Mouse (Mus musculus) neural tube, embryonic 11.5 days (tissue): ENCODE data around the gene Tubgcp6. TPM values are rescaled to one million over a fixed set of nuclear protein-coding genes. Genes with fewer than 3 reads are reported as not detected.

Experiments
- ATAC-seq: fragments of 200-750 bp; cut with Nextera tagmentation; 2 replicates; pipeline ENCODE4 v1.8.0; 2017; ENCODE audit warnings: moderate number of reproducible peaks, mild to moderate bottlenecking, moderate TSS enrichment, moderate library complexity; ENCODE audit not compliant: insufficient read depth, low FRiP score, low TSS enrichment
- DNase-seq: peaks from one replicate; pipeline ENCODE4 v3.0.0-alpha.2; 2015; ENCODE audit warnings: low spot score
- H3K27ac ChIP-seq: fragments of 300-500 bp; sonication (generic); 2 replicates; pipeline ENCODE4 v1.5.1; 2014; ENCODE audit warnings: low read depth, mild to moderate bottlenecking, low read length
- H3K27me3 ChIP-seq: fragments of 300-500 bp; sonication (generic); 2 replicates; pipeline ENCODE4 v1.6.1; 2014; ENCODE audit warnings: mild to moderate bottlenecking, low read length, mixed read lengths; ENCODE audit not compliant: control insufficient read depth, insufficient read depth
- H3K36me3 ChIP-seq: fragments of 300-500 bp; sonication (generic); 2 replicates; pipeline ENCODE4 v1.6.1; 2014; ENCODE audit warnings: mild to moderate bottlenecking, low read length, moderate library complexity, mixed read lengths; ENCODE audit not compliant: control insufficient read depth, insufficient read depth
- H3K4me1 ChIP-seq: fragments of 300-500 bp; sonication (generic); 2 replicates; pipeline ENCODE4 v1.6.1; 2014; ENCODE audit warnings: low read length, mixed read lengths; ENCODE audit not compliant: control insufficient read depth, insufficient read depth
- H3K4me2 ChIP-seq: fragments of 300-500 bp; sonication (generic); 2 replicates; pipeline ENCODE4 v1.6.1; 2014; ENCODE audit warnings: low read depth, mild to moderate bottlenecking, moderate library complexity
- H3K4me3 ChIP-seq: fragments of 300-500 bp; sonication (generic); 2 replicates; pipeline ENCODE4 v1.5.1; 2014; ENCODE audit warnings: low read depth, low read length
- H3K9ac ChIP-seq: fragments of 300-500 bp; sonication (generic); 2 replicates; pipeline ENCODE4 v1.6.1; 2014; ENCODE audit warnings: mild to moderate bottlenecking, low read length
- H3K9me3 ChIP-seq: fragments of 300-500 bp; sonication (generic); 2 replicates; pipeline ENCODE4 v1.6.1; 2016; ENCODE audit warnings: low read length; ENCODE audit not compliant: control insufficient read depth
- WGBS: fragments of 180-500 bp; shearing (Covaris S2); extraction: QIAGEN DNeasy Blood & Tissue Kit; methylation state at CpG from one replicate; pipeline ENCODE4 v1.1.7; 2014; 5-methylcytosine and 5-hydroxymethylcytosine counted together
- polyA plus RNA-seq: library from polyadenylated mRNA; unstranded; fragments of >200 nt; fragmentation: Nextera tagmentation; extraction: Ambion mirVana; gene quantifications from 2 replicates; pipeline ENCODE4 v1.2.1, GENCODE M21; 2014

Tubgcp6 gene
- polyA plus RNA-seq, 1 experiment from 2014 or later, result 21.1 TPM

- DNase-seq (no peak), ATAC-seq (no peak)
- no peak overlapping the region for H3K4me3 ChIP-seq
- 94% methylated on average over 16 of the region's 16 CpGs for WGBS
- peaks cover 47% of the 10 kb centered on the region for H3K36me3 ChIP-seq
- no peak overlapping the region for H3K27ac ChIP-seq
- no peak overlapping the region for H3K4me2 ChIP-seq
- H3K9me3 ChIP-seq, result no peaks in the 10 kb centered on the region
- no peaks in the 10 kb centered on the region for H3K4me1 ChIP-seq
- H3K9ac ChIP-seq, result no peak overlapping the region
- no peaks in the 10 kb centered on the region for H3K27me3 ChIP-seq
Observed at GRCm38 (mm10) chr15:89158516-89158915, 35.6 kb upstream of the Tubgcp6 start.

- 72% methylated on average over 7 of the region's 7 CpGs for WGBS
- no peak overlapping the region for H3K27ac ChIP-seq
- H3K27me3 ChIP-seq, result no peaks in the 10 kb centered on the region
- no peaks in the 10 kb centered on the region for H3K9me3 ChIP-seq
- DNase-seq (peak; percentile 81), ATAC-seq (peak; percentile 28; the same call in 1 of the 2 replicates)
- no peak overlapping the region for H3K4me2 ChIP-seq
- H3K36me3 ChIP-seq, result peaks cover 47% of the 10 kb centered on the region
- H3K9ac ChIP-seq, result no peak overlapping the region
- no peak overlapping the region for H3K4me3 ChIP-seq
- H3K4me1 ChIP-seq, result no peaks in the 10 kb centered on the region
Observed at GRCm38 (mm10) chr15:89157954-89158353, 35.0 kb upstream of the Tubgcp6 start.

GRCm38 (mm10) chr15:89152312-89152711, 29.4 kb upstream of the Tubgcp6 start:
- ATAC-seq (peak; percentile 64), DNase-seq (peak; percentile 74)
- Histone ChIP-seq H3K9me3 (no peaks in the 10 kb centered on the region), H3K4me2 (0 out of 2 replicates have a peak overlapping the region, but pooled peaks have one; percentile 4), H3K4me1 (peaks cover 13% of the 10 kb centered on the region), H3K27ac (peak overlapping the region; percentile 61; the same call in 1 of the 2 replicates), H3K4me3 (no peak overlapping the region), H3K9ac (no peak overlapping the region), H3K27me3 (peaks cover 8% of the 10 kb centered on the region; the same call in 1 of the 2 replicates), H3K36me3 (peaks cover 12% of the 10 kb centered on the region)

- WGBS, result 3% methylated on average over 13 of the region's 13 CpGs
- Histone ChIP-seq H3K36me3 (peaks cover 2% of the 10 kb centered on the region; the same call in 1 of the 2 replicates), H3K4me1 (peaks cover 18% of the 10 kb centered on the region), H3K4me3 (peak overlapping the region; percentile 78), H3K27me3 (peaks cover 12% of the 10 kb centered on the region; the same call in 1 of the 2 replicates), H3K9me3 (no peaks in the 10 kb centered on the region), H3K9ac (peak overlapping the region; percentile 94), H3K4me2 (peak overlapping the region; percentile 88), H3K27ac (peak overlapping the region; percentile 81)
- ATAC-seq (0 out of 2 replicates have a peak, but pooled peaks have one; percentile 9), DNase-seq (peak; percentile 51)
Observed at GRCm38 (mm10) chr15:89150041-89150390, 27.1 kb upstream of the Tubgcp6 start.

- Histone ChIP-seq H3K4me2 (peak within 1 kb of the TSS; percentile 88), H3K9me3 (no peaks in the 10 kb centered on the region), H3K27me3 (peaks cover 12% of the 10 kb centered on the region; the same call in 1 of the 2 replicates), H3K4me1 (peaks cover 18% of the 10 kb centered on the region), H3K36me3 (peaks cover 2% of the 10 kb centered on the region; the same call in 1 of the 2 replicates), H3K9ac (peak within 1 kb of the TSS; percentile 94), H3K27ac (peak within 1 kb of the TSS; percentile 81), H3K4me3 (peak within 1 kb of the TSS; percentile 78)
- WGBS, result 0% methylated on average over 54 of the region's 61 CpGs
- ATAC-seq (peak; percentile 39), DNase-seq (peak; percentile 71)
Observed at GRCm38 (mm10) chr15:89149271-89150040, 26.5 kb upstream of the Tubgcp6 start, which contains the start of gene Mapk11. Gene Mapk11 (minus strand): TSS chr15:89149628.

- Histone ChIP-seq H3K4me1 (peaks cover 18% of the 10 kb centered on the region), H3K27me3 (peaks cover 12% of the 10 kb centered on the region; the same call in 1 of the 2 replicates), H3K9me3 (no peaks in the 10 kb centered on the region), H3K4me3 (peak overlapping the region; percentile 78), H3K4me2 (peak overlapping the region; percentile 88), H3K36me3 (peaks cover 2% of the 10 kb centered on the region; the same call in 1 of the 2 replicates), H3K9ac (peak overlapping the region; percentile 94), H3K27ac (peak overlapping the region; percentile 81)
- WGBS, result 7% methylated on average over 25 of the region's 25 CpGs
- 0 out of 2 replicates have a peak, but pooled peaks have one; percentile 15 for ATAC-seq
- DNase-seq, result peak; percentile 51
Observed at GRCm38 (mm10) chr15:89148496-89149270, 25.8 kb upstream of the Tubgcp6 start.

GRCm38 (mm10) chr15:89147895-89148294, 25.0 kb upstream of the Tubgcp6 start:
- DNase-seq, result no peak
- Histone ChIP-seq H3K36me3 (peaks cover 2% of the 10 kb centered on the region; the same call in 1 of the 2 replicates), H3K9me3 (no peaks in the 10 kb centered on the region), H3K27ac (no peak overlapping the region), H3K4me1 (peaks cover 18% of the 10 kb centered on the region), H3K9ac (no peak overlapping the region), H3K4me2 (peak overlapping the region; percentile 88), H3K4me3 (peak overlapping the region; percentile 78), H3K27me3 (peaks cover 12% of the 10 kb centered on the region; the same call in 1 of the 2 replicates)
- ATAC-seq, result no peak
- WGBS, result 38% methylated on average over 4 of the region's 4 CpGs

GRCm38 (mm10) chr15:89147456-89147855, 24.5 kb upstream of the Tubgcp6 start:
- Histone ChIP-seq H3K9me3 (no peaks in the 10 kb centered on the region), H3K27ac (no peak overlapping the region), H3K9ac (no peak overlapping the region), H3K36me3 (peaks cover 2% of the 10 kb centered on the region; the same call in 1 of the 2 replicates), H3K4me3 (peak overlapping the region; percentile 78), H3K4me1 (peaks cover 18% of the 10 kb centered on the region), H3K4me2 (peak overlapping the region; percentile 88), H3K27me3 (peaks cover 12% of the 10 kb centered on the region; the same call in 1 of the 2 replicates)
- WGBS, result 24% methylated on average over 10 of the region's 10 CpGs
- DNase-seq (no peak), ATAC-seq (no peak)
